Mouse (Mus musculus) bone marrow macrophage, adult 2 months (primary cell): ENCODE results near the gene Lypd4.

Experiments used
- CTCF ChIP-seq: IDR thresholded peaks from 2 replicates; pipeline ENCODE4 v1.5.1; 2012; ENCODE audit warnings: low read depth, mild to moderate bottlenecking, low read length, moderate library complexity
- POLR2A ChIP-seq: IDR thresholded peaks from 2 replicates; pipeline ENCODE4 v1.6.1; 2012; ENCODE audit warnings: mild to moderate bottlenecking, low read depth, low read length, borderline replicate concordance

GRCm38 (mm10) chr7:24887096-24887495 lies 17.4 kb upstream of the Lypd4 start:
- TF ChIP-seq CTCF (no peak), POLR2A (no peak)
